Mouse (Mus musculus): Measurements from ENCODE around the gene Kif2c.

GRCm38 (mm10) chr4:117124218-117124517, 58.3 kb downstream of the Kif2c start:
- TF ChIP-seq CTCF (IDR thresholded peaks at IDR 0.05; ENCODE audit: low read depth) (no peak), EP300 (IDR thresholded peaks at IDR 0.05; ENCODE audit: low read depth) (no peak)
